Mouse (Mus musculus): ENCODE measurements around the gene Spen. TPM values are rescaled to one million over a fixed set of nuclear protein-coding genes. Genes with fewer than 3 reads are reported as not detected.

The Spen gene
- polyA plus RNA-seq, 1 experiment: 56.0 TPM

- Histone ChIP-seq H3K4me1 (ENCODE audit: control insufficient read depth, insufficient read depth, insufficient read length, low read length) (peaks cover 9% of the 10 kb centered on the region; the same call in 1 of the 2 replicates), H3K4me3 (ENCODE audit: low read depth, low read length) (peak within 1 kb of the TSS; percentile 93), H3K36me3 (ENCODE audit: control insufficient read depth, insufficient read depth, low read length) (peaks cover 9% of the 10 kb centered on the region), H3K27ac (ENCODE audit: insufficient read depth, low read depth, low read length) (peak within 1 kb of the TSS; percentile 29; the same call in 1 of the 2 replicates), H3K27me3 (ENCODE audit: control insufficient read depth, insufficient read depth, low read length) (no peaks in the 10 kb centered on the region)
- TF ChIP-seq POLR2A (IDR thresholded peaks at IDR 0.05; ENCODE audit: low read depth, low read length) (no peak; the same call in none of the 2 replicates), CTCF (IDR thresholded peaks at IDR 0.05; ENCODE audit: extremely low read depth, insufficient read length, insufficient replicate concordance, low read depth, low read length) (no peak)
- WGBS: 1% methylated on average over 92 of the region's 102 CpGs
Observed at GRCm38 (mm10) chr4:141444451-141445327, 93.7 kb downstream of the Spen start, which contains the start of gene Zbtb17. Gene Zbtb17, plus strand, starts transcription at chr4:141444654.

DNA sequence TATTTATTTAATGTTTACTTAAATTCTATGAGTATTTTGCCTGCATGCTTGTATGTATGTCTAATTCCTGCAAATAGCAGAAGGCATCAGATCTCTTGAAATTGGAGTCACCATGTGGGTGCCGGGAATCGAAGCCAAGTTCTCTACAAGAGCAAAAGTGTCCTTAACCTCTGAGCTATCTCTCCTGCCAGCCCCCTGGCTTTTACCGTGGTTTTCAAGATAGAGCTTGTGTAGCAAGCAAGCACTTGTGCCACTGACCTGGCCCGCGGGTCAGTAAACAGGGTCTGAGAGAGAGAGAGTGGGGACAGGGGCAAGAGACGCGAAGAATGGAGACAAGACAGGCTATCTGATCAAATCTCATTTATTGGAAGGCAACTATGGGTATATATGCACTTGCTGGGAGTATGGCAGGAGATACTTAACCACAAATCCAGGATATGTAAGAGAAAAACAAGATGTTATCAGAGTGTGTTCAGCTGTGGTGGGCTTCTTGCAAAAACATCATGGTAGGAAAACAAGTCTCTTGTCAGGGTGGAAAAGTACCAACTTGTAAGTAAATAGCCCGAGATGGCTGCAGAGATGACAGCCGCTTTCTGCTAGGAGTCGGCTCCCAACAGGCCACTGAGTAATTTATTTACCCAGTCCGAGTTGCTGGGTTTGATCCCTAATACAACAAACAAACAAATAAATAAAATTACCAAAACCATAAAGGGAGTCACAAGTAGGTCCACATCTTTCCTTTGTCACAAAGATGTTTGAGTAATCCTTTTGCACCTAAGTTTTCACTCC lies 94.6 kb downstream of the Spen start:
- Histone ChIP-seq H3K27ac (ENCODE audit: insufficient read depth, low read depth, low read length) (peak overlapping the region; percentile 29; the same call in 1 of the 2 replicates), H3K4me1 (ENCODE audit: control insufficient read depth, insufficient read depth, insufficient read length, low read length) (peaks cover 9% of the 10 kb centered on the region; the same call in 1 of the 2 replicates), H3K36me3 (ENCODE audit: control insufficient read depth, insufficient read depth, low read length) (peaks cover 8% of the 10 kb centered on the region), H3K4me3 (ENCODE audit: low read depth, low read length) (peak overlapping the region; percentile 93), H3K27me3 (ENCODE audit: control insufficient read depth, insufficient read depth, low read length) (no peaks in the 10 kb centered on the region)
- WGBS: 32% methylated on average over 11 of the region's 11 CpGs
- TF ChIP-seq POLR2A (IDR thresholded peaks at IDR 0.05; ENCODE audit: low read depth, low read length) (no peak), CTCF (IDR thresholded peaks at IDR 0.05; ENCODE audit: extremely low read depth, insufficient read length, insufficient replicate concordance, low read depth, low read length) (no peak)

DNA sequence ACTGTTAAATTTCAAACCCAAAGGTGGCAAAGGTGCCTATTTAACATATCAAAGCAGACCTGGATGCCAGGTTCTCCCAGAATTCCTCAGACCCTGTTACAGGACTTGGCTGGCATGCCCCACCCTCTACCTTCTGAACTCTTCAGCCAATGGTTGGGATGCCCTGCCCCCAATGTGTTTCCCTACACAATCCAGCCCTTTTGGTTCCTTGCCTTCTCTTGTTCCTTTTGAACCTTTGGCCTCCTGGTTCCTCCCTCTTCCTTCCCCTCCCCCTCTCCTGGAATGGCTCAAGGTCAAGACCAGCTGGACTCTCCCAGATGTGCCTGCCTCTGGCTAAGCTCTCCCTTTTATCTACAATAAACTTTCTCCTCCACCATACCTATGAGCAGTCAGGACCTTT lies 97.5 kb downstream of the Spen start:
- Histone ChIP-seq H3K27me3 (ENCODE audit: control insufficient read depth, insufficient read depth, low read length) (no peaks in the 10 kb centered on the region), H3K27ac (ENCODE audit: insufficient read depth, low read depth, low read length) (no peak overlapping the region), H3K36me3 (ENCODE audit: control insufficient read depth, insufficient read depth, low read length) (no peaks in the 10 kb centered on the region), H3K4me3 (ENCODE audit: low read depth, low read length) (no peak overlapping the region), H3K4me1 (ENCODE audit: control insufficient read depth, insufficient read depth, insufficient read length, low read length) (peaks cover 9% of the 10 kb centered on the region; the same call in 1 of the 2 replicates)
- TF ChIP-seq CTCF (IDR thresholded peaks at IDR 0.05; ENCODE audit: extremely low read depth, insufficient read length, insufficient replicate concordance, low read depth, low read length) (no peak), POLR2A (IDR thresholded peaks at IDR 0.05; ENCODE audit: low read depth, low read length) (no peak)

DNA sequence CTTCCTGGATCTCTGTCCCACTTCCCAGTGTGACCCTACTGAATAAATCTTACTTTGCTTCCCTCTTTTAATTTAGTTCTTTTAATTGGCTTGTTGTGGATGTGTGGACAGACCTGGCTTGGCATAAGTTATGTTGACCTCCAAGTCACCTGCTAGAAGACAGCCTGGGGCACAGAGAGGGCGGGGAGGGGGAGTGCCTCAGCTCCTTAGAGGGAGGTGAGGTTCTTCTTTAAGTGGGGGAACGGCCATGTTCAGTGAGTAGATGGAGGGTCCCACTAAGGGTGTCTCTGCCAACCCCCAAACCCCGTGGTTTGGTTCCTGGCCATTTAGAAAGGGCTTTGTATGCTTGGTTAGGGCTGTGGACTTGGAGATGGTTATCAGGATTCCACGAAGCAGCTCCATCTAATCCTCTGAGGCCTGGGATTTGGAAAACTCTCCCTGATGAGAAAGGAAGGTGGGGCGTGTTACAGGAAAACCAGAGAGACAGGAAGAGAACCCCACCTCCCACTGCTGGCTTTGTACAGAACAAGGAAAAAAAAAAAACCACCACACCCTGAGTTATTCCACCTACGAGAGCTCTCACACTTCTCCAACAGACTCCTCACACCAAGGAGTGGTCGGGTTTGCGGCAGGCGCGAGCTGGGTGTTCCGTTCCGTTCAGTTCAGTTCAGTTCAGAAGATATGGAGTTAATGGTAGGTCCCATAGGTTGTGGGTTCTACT lies 99.2 kb downstream of the Spen start:
- Histone ChIP-seq H3K4me3 (ENCODE audit: low read depth, low read length) (no peak overlapping the region), H3K27me3 (ENCODE audit: control insufficient read depth, insufficient read depth, low read length) (no peaks in the 10 kb centered on the region), H3K36me3 (ENCODE audit: control insufficient read depth, insufficient read depth, low read length) (no peaks in the 10 kb centered on the region), H3K4me1 (ENCODE audit: control insufficient read depth, insufficient read depth, insufficient read length, low read length) (peaks cover 4% of the 10 kb centered on the region; the same call in 1 of the 2 replicates), H3K27ac (ENCODE audit: insufficient read depth, low read depth, low read length) (no peak overlapping the region)
- TF ChIP-seq CTCF (IDR thresholded peaks at IDR 0.05; ENCODE audit: extremely low read depth, insufficient read length, insufficient replicate concordance, low read depth, low read length): no peak
- no peak for TF ChIP-seq POLR2A (IDR thresholded peaks at IDR 0.05; ENCODE audit: low read depth, low read length)
- WGBS: 68% methylated on average over 12 of the region's 12 CpGs

DNA sequence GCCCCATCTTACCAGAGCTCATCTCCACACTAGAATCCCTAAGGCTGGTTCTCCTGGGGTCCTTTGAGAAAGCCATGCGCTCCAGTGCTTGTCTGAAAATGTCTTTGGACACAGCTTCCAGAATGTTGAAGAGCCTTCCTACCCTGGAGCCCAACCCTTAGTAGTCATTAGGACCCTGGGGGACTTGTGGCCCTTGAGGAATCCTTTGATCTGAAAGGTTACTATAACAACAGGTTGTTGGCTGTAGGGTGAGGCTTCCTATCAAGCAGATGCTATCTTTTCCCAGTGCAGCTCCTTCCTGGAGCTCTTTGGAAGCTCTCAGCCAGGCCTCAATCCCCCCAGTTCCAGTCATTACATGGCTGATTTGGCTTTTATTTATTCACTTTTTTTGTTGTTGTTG lies 102.4 kb downstream of the Spen start, which contains the start of gene Srarp:
Srarp (minus strand) TSS at position 132 of the 400 bp plus-strand sequence.
- TF ChIP-seq POLR2A (IDR thresholded peaks at IDR 0.05; ENCODE audit: low read depth, low read length): no peak
- TF ChIP-seq CTCF (IDR thresholded peaks at IDR 0.05; ENCODE audit: extremely low read depth, insufficient read length, insufficient replicate concordance, low read depth, low read length): no peak
- 80% methylated on average over 1 of the region's 1 CpGs for WGBS
- peaks cover 3% of the 10 kb centered on the region for H3K4me1 ChIP-seq (ENCODE audit: control insufficient read depth, insufficient read depth, insufficient read length, low read length)

DNA sequence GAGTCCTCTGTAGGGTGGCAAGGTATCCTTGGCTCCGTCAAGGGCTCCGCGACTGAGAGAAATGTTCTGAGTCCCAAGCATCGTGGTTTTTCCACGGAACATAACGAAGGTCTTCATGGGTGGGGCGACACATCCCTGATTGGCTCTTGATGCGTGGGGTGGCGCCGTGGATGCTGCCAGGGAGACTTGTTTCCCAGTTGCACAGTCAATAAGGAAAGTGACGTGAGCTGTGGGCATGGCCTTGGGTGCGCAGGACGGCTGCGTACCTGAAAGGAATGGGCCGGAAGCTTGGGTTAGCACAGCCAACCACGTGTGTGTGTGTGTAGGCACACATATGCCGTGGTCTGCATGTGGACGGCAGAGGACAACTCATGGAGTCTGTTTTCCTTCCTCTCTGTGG lies 105.2 kb downstream of the Spen start:
- no peak overlapping the region for H3K27ac ChIP-seq (ENCODE audit: insufficient read depth, low read depth, low read length)
- no peaks in the 10 kb centered on the region; the same call in 1 of the 2 replicates for H3K4me1 ChIP-seq (ENCODE audit: control insufficient read depth, insufficient read depth, insufficient read length, low read length)
- 87% methylated on average over 18 of the region's 18 CpGs for WGBS
- H3K27me3 ChIP-seq (ENCODE audit: control insufficient read depth, insufficient read depth, low read length): no peaks in the 10 kb centered on the region
- TF ChIP-seq CTCF (IDR thresholded peaks at IDR 0.05; ENCODE audit: extremely low read depth, insufficient read length, insufficient replicate concordance, low read depth, low read length): no peak
- H3K36me3 ChIP-seq (ENCODE audit: control insufficient read depth, insufficient read depth, low read length): no peaks in the 10 kb centered on the region
- no peak overlapping the region for H3K4me3 ChIP-seq (ENCODE audit: low read depth, low read length)

More for the DNA sequence above, 102.4 kb downstream of the Spen start, which contains the start of gene Srarp:
- Histone ChIP-seq H3K4me3 (ENCODE audit: low read depth, low read length) (no peak within 1 kb of the TSS), H3K36me3 (ENCODE audit: control insufficient read depth, insufficient read depth, low read length) (no peaks in the 10 kb centered on the region), H3K27me3 (ENCODE audit: control insufficient read depth, insufficient read depth, low read length) (no peaks in the 10 kb centered on the region), H3K27ac (ENCODE audit: insufficient read depth, low read depth, low read length) (no peak within 1 kb of the TSS)
